Mouse (Mus musculus): ENCODE measurements around the gene Mink1. TPM values are rescaled to one million over a fixed set of nuclear protein-coding genes. Genes with fewer than 3 reads are reported as not detected.

Gene Mink1
- polyA plus RNA-seq, 1 experiment from 2014 or later: 8.5 TPM

GRCm38 (mm10) chr11:70540928-70541327 lies 21.8 kb upstream of the Mink1 start:
- peak overlapping the region; percentile 71 for H3K4me3 ChIP-seq (ENCODE audit: low read depth, low read length)
- no peaks in the 10 kb centered on the region for H3K9me3 ChIP-seq (ENCODE audit: control insufficient read depth, low read length)
- DNase-seq (ENCODE audit: low spot score): no peak
- peak overlapping the region; percentile 91 for H3K27ac ChIP-seq (replicated peaks)
- TF ChIP-seq CTCF (IDR thresholded peaks at IDR 0.05; ENCODE audit: low read depth) (no peak), EP300 (optimal IDR thresholded peaks at IDR 0.05) (no peak)
- H3K36me3 ChIP-seq (ENCODE audit: control insufficient read depth, insufficient read depth, low read length): no peaks in the 10 kb centered on the region
- no peak for ATAC-seq (ENCODE audit: low FRiP score, low TSS enrichment)
- H3K9ac ChIP-seq (ENCODE audit: low read length): peak overlapping the region; percentile 45
- no peaks in the 10 kb centered on the region for H3K27me3 ChIP-seq (ENCODE audit: control insufficient read depth, insufficient read depth, low read length)
- H3K4me2 ChIP-seq (replicated peaks; ENCODE audit: low read depth): peak overlapping the region; percentile 75
- 0 out of 2 replicates have a peak, but pooled peaks cover 3% of the 10 kb centered on the region for H3K4me1 ChIP-seq (replicated peaks; ENCODE audit: control insufficient read depth, insufficient read depth)
- 86% methylated on average over 7 of the region's 7 CpGs for WGBS

GRCm38 (mm10) chr11:70541415-70541814 lies 21.3 kb upstream of the Mink1 start:
- TF ChIP-seq CTCF (IDR thresholded peaks at IDR 0.05; ENCODE audit: low read depth) (no peak), EP300 (optimal IDR thresholded peaks at IDR 0.05) (no peak)
- WGBS: 66% methylated on average over 5 of the region's 5 CpGs
- H3K4me2 ChIP-seq (replicated peaks; ENCODE audit: low read depth): peak overlapping the region; percentile 75

GRCm38 (mm10) chr11:70544496-70544895 lies 18.2 kb upstream of the Mink1 start:
- Histone ChIP-seq H3K4me1 (replicated peaks; ENCODE audit: control insufficient read depth, insufficient read depth) (0 out of 2 replicates have a peak, but pooled peaks cover 3% of the 10 kb centered on the region), H3K36me3 (ENCODE audit: control insufficient read depth, insufficient read depth, low read length) (0 out of 2 replicates have a peak, but pooled peaks cover 3% of the 10 kb centered on the region), H3K4me2 (replicated peaks; ENCODE audit: low read depth) (no peak overlapping the region), H3K9ac (ENCODE audit: low read length) (no peak overlapping the region), H3K27ac (replicated peaks) (no peak overlapping the region), H3K9me3 (ENCODE audit: control insufficient read depth, low read length) (no peaks in the 10 kb centered on the region), H3K27me3 (ENCODE audit: control insufficient read depth, insufficient read depth, low read length) (no peaks in the 10 kb centered on the region), H3K4me3 (ENCODE audit: low read depth, low read length) (no peak overlapping the region)
- ATAC-seq (ENCODE audit: low FRiP score, low TSS enrichment) (no peak), DNase-seq (ENCODE audit: low spot score) (no peak)
- 63% methylated on average over 7 of the region's 7 CpGs for WGBS
- TF ChIP-seq CTCF (IDR thresholded peaks at IDR 0.05; ENCODE audit: low read depth): no peak
- no peak for TF ChIP-seq EP300 (optimal IDR thresholded peaks at IDR 0.05)

More at GRCm38 (mm10) chr11:70541415-70541814, 21.3 kb upstream of the Mink1 start:
- 0 out of 2 replicates have a peak overlapping the region, but pooled peaks have one; percentile 91 for H3K27ac ChIP-seq (replicated peaks)
- H3K4me3 ChIP-seq (ENCODE audit: low read depth, low read length): peak overlapping the region; percentile 8; the same call in 1 of the 2 replicates
- no peaks in the 10 kb centered on the region for H3K9me3 ChIP-seq (ENCODE audit: control insufficient read depth, low read length)
- 0 out of 2 replicates have a peak, but pooled peaks cover 3% of the 10 kb centered on the region for H3K4me1 ChIP-seq (replicated peaks; ENCODE audit: control insufficient read depth, insufficient read depth)
- no peaks in the 10 kb centered on the region for H3K36me3 ChIP-seq (ENCODE audit: control insufficient read depth, insufficient read depth, low read length)
- DNase-seq (ENCODE audit: low spot score): no peak
- no peak for ATAC-seq (ENCODE audit: low FRiP score, low TSS enrichment)
- no peaks in the 10 kb centered on the region for H3K27me3 ChIP-seq (ENCODE audit: control insufficient read depth, insufficient read depth, low read length)
- peak overlapping the region; percentile 45; the same call in 1 of the 2 replicates for H3K9ac ChIP-seq (ENCODE audit: low read length)

- no peak overlapping the region for H3K4me2 ChIP-seq (replicated peaks; ENCODE audit: low read depth)
- DNase-seq (ENCODE audit: low spot score) (no peak), ATAC-seq (ENCODE audit: low FRiP score, low TSS enrichment) (no peak)
- no peak overlapping the region; the same call in 1 of the 2 replicates for H3K27ac ChIP-seq (replicated peaks)
- H3K4me1 ChIP-seq (replicated peaks; ENCODE audit: control insufficient read depth, insufficient read depth): no peaks in the 10 kb centered on the region
- H3K9me3 ChIP-seq (ENCODE audit: control insufficient read depth, low read length): no peaks in the 10 kb centered on the region
- H3K27me3 ChIP-seq (ENCODE audit: control insufficient read depth, insufficient read depth, low read length): no peaks in the 10 kb centered on the region
- WGBS: 91% methylated on average over 8 of the region's 8 CpGs
- TF ChIP-seq EP300 (optimal IDR thresholded peaks at IDR 0.05): no peak
- TF ChIP-seq CTCF (IDR thresholded peaks at IDR 0.05; ENCODE audit: low read depth): no peak
- H3K9ac ChIP-seq (ENCODE audit: low read length): no peak overlapping the region
- H3K4me3 ChIP-seq (ENCODE audit: low read depth, low read length): no peak overlapping the region
- peaks cover 16% of the 10 kb centered on the region; the same call in 1 of the 2 replicates for H3K36me3 ChIP-seq (ENCODE audit: control insufficient read depth, insufficient read depth, low read length)
Observed at GRCm38 (mm10) chr11:70551526-70551925, 11.2 kb upstream of the Mink1 start.

GRCm38 (mm10) chr11:70553940-70554339 lies 8.7 kb upstream of the Mink1 start:
- Histone ChIP-seq H3K36me3 (ENCODE audit: control insufficient read depth, insufficient read depth, low read length) (peaks cover 13% of the 10 kb centered on the region; the same call in 1 of the 2 replicates), H3K4me2 (replicated peaks; ENCODE audit: low read depth) (no peak overlapping the region), H3K9me3 (ENCODE audit: control insufficient read depth, low read length) (no peaks in the 10 kb centered on the region), H3K4me3 (ENCODE audit: low read depth, low read length) (no peak overlapping the region), H3K9ac (ENCODE audit: low read length) (no peak overlapping the region), H3K27ac (replicated peaks) (0 out of 2 replicates have a peak overlapping the region, but pooled peaks have one; percentile 24), H3K4me1 (replicated peaks; ENCODE audit: control insufficient read depth, insufficient read depth) (no peaks in the 10 kb centered on the region), H3K27me3 (ENCODE audit: control insufficient read depth, insufficient read depth, low read length) (no peaks in the 10 kb centered on the region)
- TF ChIP-seq CTCF (IDR thresholded peaks at IDR 0.05; ENCODE audit: low read depth) (no peak), EP300 (optimal IDR thresholded peaks at IDR 0.05) (no peak)
- 41% methylated on average over 7 of the region's 7 CpGs for WGBS
- DNase-seq (ENCODE audit: low spot score): no peak
- no peak for ATAC-seq (ENCODE audit: low FRiP score, low TSS enrichment)

- WGBS: 89% methylated on average over 9 of the region's 9 CpGs
- TF ChIP-seq EP300 (optimal IDR thresholded peaks at IDR 0.05): no peak
- TF ChIP-seq CTCF (IDR thresholded peaks at IDR 0.05; ENCODE audit: low read depth): peak; percentile 31
- Histone ChIP-seq H3K27me3 (ENCODE audit: control insufficient read depth, insufficient read depth, low read length) (no peaks in the 10 kb centered on the region), H3K4me3 (ENCODE audit: low read depth, low read length) (no peak overlapping the region), H3K36me3 (ENCODE audit: control insufficient read depth, insufficient read depth, low read length) (peaks cover 13% of the 10 kb centered on the region; the same call in 1 of the 2 replicates), H3K4me2 (replicated peaks; ENCODE audit: low read depth) (no peak overlapping the region), H3K27ac (replicated peaks) (no peak overlapping the region), H3K9ac (ENCODE audit: low read length) (no peak overlapping the region), H3K9me3 (ENCODE audit: control insufficient read depth, low read length) (no peaks in the 10 kb centered on the region), H3K4me1 (replicated peaks; ENCODE audit: control insufficient read depth, insufficient read depth) (no peaks in the 10 kb centered on the region)
- DNase-seq (ENCODE audit: low spot score) (no peak), ATAC-seq (ENCODE audit: low FRiP score, low TSS enrichment) (no peak)
Observed at GRCm38 (mm10) chr11:70557545-70557944, 5.1 kb upstream of the Mink1 start.
